Mouse (Mus musculus) E14TG2a.4 (cell line): ENCODE measurements around the gene Pofut1.

Source experiments
- H3K27me3 ChIP-seq: 2 replicates; pipeline ENCODE4 v1.6.1; 2014; ENCODE audit warnings: low read length, control low read depth; ENCODE audit not compliant: insufficient read depth
- H3K36me3 ChIP-seq: 2 replicates; pipeline ENCODE4 v1.6.1; 2014; ENCODE audit warnings: low read length, control low read depth; ENCODE audit not compliant: insufficient read depth
- H3K4me1 ChIP-seq: replicated peaks from 2 replicates; pipeline ENCODE4 v1.6.1; 2014; ENCODE audit warnings: low read depth, low read length, control low read depth
- H3K4me3 ChIP-seq: replicated peaks from 2 replicates; pipeline ENCODE4 v1.5.1; 2014; ENCODE audit warnings: mild to moderate bottlenecking, low read length
- H3K9me3 ChIP-seq: 2 replicates; pipeline ENCODE4 v1.6.1; 2014; ENCODE audit warnings: low read length, control low read depth
- CTCF ChIP-seq: conservative IDR thresholded peaks from 2 replicates; pipeline ENCODE4 v1.5.1; 2014; ENCODE audit warnings: low read length
- NANOG ChIP-seq: IDR thresholded peaks from 2 replicates; pipeline ENCODE4 v1.6.1; 2014; ENCODE audit warnings: borderline replicate concordance, low read length, mixed read lengths
- POU5F1 ChIP-seq: IDR thresholded peaks from 2 replicates; pipeline ENCODE4 v1.6.1; 2014; ENCODE audit warnings: low read length, borderline replicate concordance

The Pofut1 gene

DNA sequence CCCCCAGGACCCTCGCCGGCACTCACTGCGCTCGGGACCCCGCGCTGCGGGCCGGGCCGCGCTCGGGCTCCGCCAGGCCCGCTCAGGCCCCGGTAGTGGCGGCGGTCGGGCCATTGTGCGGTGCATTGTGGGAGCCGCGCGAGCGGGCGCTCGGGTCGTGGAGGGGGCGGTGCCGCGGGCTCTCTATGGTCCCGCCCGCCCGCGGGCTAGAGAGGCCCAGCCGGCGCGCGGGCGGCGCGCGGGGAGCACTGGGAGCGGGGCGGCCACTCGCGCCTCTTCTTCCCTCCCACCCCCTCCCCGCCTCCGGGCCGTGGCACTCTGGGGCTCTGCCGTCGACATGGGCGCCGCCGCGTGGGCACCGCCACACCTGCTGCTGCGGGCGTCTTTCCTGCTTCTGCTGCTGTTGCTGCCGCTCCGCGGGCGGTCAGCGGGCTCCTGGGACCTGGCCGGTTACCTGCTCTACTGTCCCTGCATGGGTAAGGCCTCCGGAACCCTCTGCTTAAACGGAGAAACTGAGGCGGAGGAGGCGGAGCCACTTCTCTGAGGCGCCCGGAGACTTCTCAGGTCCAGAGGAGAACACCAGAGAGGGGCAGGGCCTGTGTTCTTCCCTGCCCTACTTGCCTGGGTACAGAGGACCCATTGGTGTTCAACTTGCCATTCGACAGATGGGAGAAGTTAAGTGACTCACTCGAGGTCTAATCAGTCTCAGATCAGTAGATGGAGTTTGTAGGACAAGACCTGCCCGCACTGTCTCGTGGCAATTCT, at the start of gene Pofut1, which contains the start of gene Plagl2:
TSS of gene Pofut1 (plus strand) at position 284 of the 765 bp plus-strand sequence.
TSS of gene Plagl2 (minus strand) at position 177 of the 765 bp plus-strand sequence.
- no peaks in the 10 kb centered on the region for H3K9me3 ChIP-seq
- H3K4me1 ChIP-seq, result peaks cover 26% of the 10 kb centered on the region
- no peaks in the 10 kb centered on the region for H3K27me3 ChIP-seq
- H3K4me3 ChIP-seq, result peak within 1 kb of the TSS; percentile 93
- H3K36me3 ChIP-seq, result peaks cover 48% of the 10 kb centered on the region
- TF ChIP-seq NANOG (no peak), CTCF (no peak), POU5F1 (no peak)

GRCm38 (mm10) chr2:153194255-153194654, 47.1 kb upstream of the Pofut1 start:
- Histone ChIP-seq H3K4me3 (no peak overlapping the region), H3K27me3 (no peaks in the 10 kb centered on the region), H3K36me3 (peaks cover 98% of the 10 kb centered on the region), H3K9me3 (no peaks in the 10 kb centered on the region), H3K4me1 (peaks cover 7% of the 10 kb centered on the region)
- TF ChIP-seq NANOG, result no peak
- TF ChIP-seq POU5F1, result no peak
- TF ChIP-seq CTCF, result no peak

DNA sequence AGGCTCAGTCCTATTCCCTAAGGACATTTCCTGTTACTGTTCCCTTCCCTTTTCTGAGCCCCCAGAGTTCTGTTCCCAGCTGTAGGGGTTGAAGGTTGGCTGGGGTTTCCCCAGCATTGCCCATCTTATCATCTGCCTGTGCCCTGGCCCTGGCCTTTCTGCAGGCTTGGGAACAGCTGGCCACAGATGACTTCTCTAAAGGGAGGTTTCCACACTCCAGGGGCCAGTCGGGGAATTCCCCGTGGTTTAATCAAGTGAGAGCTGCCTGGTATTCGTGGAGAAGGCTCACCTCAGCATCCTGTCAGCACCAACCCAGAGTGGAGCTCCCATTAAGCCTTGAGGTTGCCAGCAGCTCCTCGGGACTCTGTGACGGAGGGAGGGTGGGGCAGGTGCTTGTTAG, 42.8 kb upstream of the Pofut1 start:
- H3K36me3 ChIP-seq, result peaks cover 94% of the 10 kb centered on the region
- peaks cover 16% of the 10 kb centered on the region for H3K4me1 ChIP-seq
- H3K27me3 ChIP-seq, result no peaks in the 10 kb centered on the region
- TF ChIP-seq CTCF (no peak), NANOG (no peak), POU5F1 (no peak)
- H3K4me3 ChIP-seq, result no peak overlapping the region
- no peaks in the 10 kb centered on the region for H3K9me3 ChIP-seq

DNA sequence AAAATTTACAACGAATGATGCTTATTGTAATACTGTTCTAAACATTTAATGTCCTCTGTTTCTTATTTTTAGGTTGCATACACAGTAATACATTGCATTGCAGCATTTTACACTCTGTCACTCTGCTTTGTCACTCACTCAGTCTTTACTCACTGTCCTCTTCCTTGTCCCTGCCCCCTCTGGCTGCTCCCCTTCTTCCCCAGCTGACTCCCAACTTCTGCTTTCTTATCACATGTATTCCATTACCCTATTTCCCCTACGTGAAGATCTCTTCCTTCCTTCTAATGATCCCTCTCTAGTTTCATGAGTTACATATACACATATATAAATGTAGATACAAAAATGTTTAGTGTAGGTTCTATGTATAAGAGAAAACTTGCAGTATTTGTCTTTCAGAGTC, 42.2 kb upstream of the Pofut1 start:
- Histone ChIP-seq H3K9me3 (no peaks in the 10 kb centered on the region), H3K4me3 (no peak overlapping the region), H3K4me1 (peaks cover 22% of the 10 kb centered on the region), H3K27me3 (no peaks in the 10 kb centered on the region), H3K36me3 (peaks cover 94% of the 10 kb centered on the region)
- TF ChIP-seq POU5F1 (no peak), NANOG (no peak), CTCF (no peak)

GRCm38 (mm10) chr2:153202766-153203165, 38.6 kb upstream of the Pofut1 start:
- H3K27me3 ChIP-seq, result no peaks in the 10 kb centered on the region
- peaks cover 95% of the 10 kb centered on the region for H3K36me3 ChIP-seq
- no peaks in the 10 kb centered on the region for H3K9me3 ChIP-seq
- TF ChIP-seq NANOG, result no peak
- TF ChIP-seq CTCF, result no peak
- no peak for TF ChIP-seq POU5F1
- peaks cover 22% of the 10 kb centered on the region for H3K4me1 ChIP-seq
- H3K4me3 ChIP-seq, result no peak overlapping the region

GRCm38 (mm10) chr2:153208149-153208548, 33.2 kb upstream of the Pofut1 start:
- TF ChIP-seq POU5F1 (no peak), NANOG (no peak), CTCF (no peak)
- peaks cover 76% of the 10 kb centered on the region for H3K36me3 ChIP-seq
- H3K4me1 ChIP-seq, result peaks cover 31% of the 10 kb centered on the region
- H3K9me3 ChIP-seq, result no peaks in the 10 kb centered on the region
- H3K4me3 ChIP-seq, result no peak overlapping the region
- no peaks in the 10 kb centered on the region for H3K27me3 ChIP-seq

DNA sequence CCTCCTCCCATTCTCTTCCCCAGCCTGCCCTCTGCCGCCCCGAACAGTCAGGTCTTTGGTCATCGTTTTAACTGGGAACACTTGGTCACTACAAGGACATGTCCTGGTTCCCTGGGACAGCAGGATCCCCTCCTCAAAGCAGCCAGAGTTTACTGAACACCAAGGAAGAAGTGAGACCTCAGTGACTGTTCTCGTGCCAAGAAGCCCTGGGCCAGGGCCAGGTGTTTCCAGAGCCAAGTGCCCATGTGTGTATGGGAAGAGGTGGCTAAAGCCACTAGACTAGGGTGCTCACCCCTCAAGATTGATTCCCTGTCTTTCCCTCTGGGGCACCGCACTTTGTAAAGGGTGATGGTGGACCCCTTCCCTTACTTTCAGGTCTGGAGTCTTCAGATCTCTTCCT, 32.0 kb upstream of the Pofut1 start:
- H3K36me3 ChIP-seq, result peaks cover 65% of the 10 kb centered on the region
- no peaks in the 10 kb centered on the region for H3K27me3 ChIP-seq
- no peak for TF ChIP-seq POU5F1
- no peak for TF ChIP-seq NANOG
- H3K4me1 ChIP-seq, result peaks cover 23% of the 10 kb centered on the region
- no peaks in the 10 kb centered on the region for H3K9me3 ChIP-seq
- H3K4me3 ChIP-seq, result no peak overlapping the region

DNA sequence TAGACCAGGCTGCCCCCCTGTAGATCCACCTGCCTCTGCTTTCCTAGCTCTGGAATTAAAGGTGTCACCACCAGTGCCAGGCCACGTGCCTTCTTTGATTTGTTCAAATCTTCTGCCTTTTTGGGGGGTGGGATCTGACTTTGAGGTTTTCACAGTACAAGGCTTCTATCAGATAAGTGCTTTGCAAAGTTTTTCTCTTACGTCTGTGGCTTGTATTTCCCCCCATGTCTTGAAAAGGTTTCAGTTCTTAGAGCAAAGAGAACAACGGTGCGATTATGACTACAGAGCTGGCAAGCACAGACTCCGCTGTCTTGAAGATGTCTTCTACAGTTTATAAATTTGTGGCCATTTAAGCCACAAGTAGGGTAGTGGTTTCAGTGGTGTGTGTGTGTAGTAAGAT, 29.9 kb upstream of the Pofut1 start:
- Histone ChIP-seq H3K9me3 (no peaks in the 10 kb centered on the region), H3K4me3 (no peak overlapping the region), H3K4me1 (peaks cover 23% of the 10 kb centered on the region), H3K36me3 (peaks cover 43% of the 10 kb centered on the region), H3K27me3 (no peaks in the 10 kb centered on the region)
- TF ChIP-seq NANOG, result no peak
- TF ChIP-seq CTCF, result no peak
- no peak for TF ChIP-seq POU5F1
